Mouse (Mus musculus): Measurements from ENCODE around the gene Retsat.

DNA sequence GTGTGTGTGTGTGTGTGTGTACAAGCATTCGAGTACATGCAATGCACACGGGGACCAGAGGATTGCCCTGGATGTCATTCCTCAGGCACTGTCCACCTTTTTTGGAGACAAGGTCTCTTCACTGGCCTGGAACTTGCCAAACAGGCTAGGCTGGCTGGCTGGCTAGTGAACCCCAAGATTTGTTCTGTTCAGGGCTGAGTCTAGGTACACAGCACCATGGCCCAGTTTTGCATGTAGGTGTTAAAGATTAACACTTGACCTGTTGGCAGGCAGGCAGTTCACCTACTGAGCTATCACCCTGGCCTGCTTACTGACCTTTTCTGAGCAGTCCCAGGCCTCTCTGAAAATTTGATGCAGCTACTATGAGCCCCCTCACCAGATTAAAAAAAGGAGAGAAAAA lies 32.1 kb downstream of the Retsat start:
- TF ChIP-seq CTCF (IDR thresholded peaks at IDR 0.05; ENCODE audit: borderline replicate concordance, insufficient read depth, low read depth, low read length) (no peak), POLR2A (IDR thresholded peaks at IDR 0.05; ENCODE audit: borderline replicate concordance, insufficient read depth, low read length) (no peak)

All from cerebellum, adult 2 months (tissue).